Mouse (Mus musculus) myocyte (in vitro differentiated cells): ENCODE measurements around the gene Slc9a5.

Experiments used
- CEBPB ChIP-seq: IDR thresholded peaks from 2 replicates; pipeline ENCODE4 v1.6.1; 2011; ENCODE audit warnings: mild to moderate bottlenecking, moderate library complexity; ENCODE audit not compliant: poor library complexity, insufficient read depth, severe bottlenecking
- E2F4 ChIP-seq: IDR thresholded peaks from one replicate; pipeline ENCODE4 v1.6.1; 2011; ENCODE audit warnings: mild to moderate bottlenecking, control low read depth, moderate library complexity; ENCODE audit not compliant: insufficient read depth
- MYOD1 ChIP-seq, 3 experiments: IDR thresholded peaks; one replicate each; pipeline ENCODE4 v1.6.1; 2011; ENCODE audit warnings: control low read depth in 2 of 3, low read depth in 2 of 3, mild to moderate bottlenecking in 2 of 3, moderate library complexity in 1 of 3; ENCODE audit not compliant: insufficient read length in 2 of 3, control insufficient read depth in 1 of 3
- MYOG ChIP-seq, 3 experiments: IDR thresholded peaks; one replicate each; pipeline ENCODE4 v1.6.1; 2011; ENCODE audit warnings: control low read depth in 2 of 3, low read depth in 2 of 3, mild to moderate bottlenecking in 2 of 3; ENCODE audit not compliant: insufficient read length in 2 of 3, control insufficient read depth in 1 of 3, insufficient read depth in 1 of 3
- POLR2A ChIP-seq: IDR thresholded peaks from one replicate; pipeline ENCODE4 v1.6.1; 2011; ENCODE audit warnings: low read depth, mild to moderate bottlenecking, control low read depth, moderate library complexity; ENCODE audit not compliant: insufficient read length
- POLR2AphosphoS2 ChIP-seq: IDR thresholded peaks from one replicate; pipeline ENCODE4 v1.6.1; 2011; ENCODE audit warnings: low read depth, control low read depth; ENCODE audit not compliant: insufficient read length
- SRF ChIP-seq: IDR thresholded peaks from one replicate; pipeline ENCODE4 v1.6.1; 2011; ENCODE audit warnings: low read depth; ENCODE audit not compliant: control insufficient read depth, insufficient read length
- TCF12 ChIP-seq: IDR thresholded peaks from one replicate; pipeline ENCODE4 v1.6.1; 2011; ENCODE audit warnings: mild to moderate bottlenecking, control low read depth; ENCODE audit not compliant: poor library complexity, insufficient read depth, severe bottlenecking
- TCF3 ChIP-seq: IDR thresholded peaks from one replicate; pipeline ENCODE4 v1.6.1; 2011; ENCODE audit warnings: low read depth, control low read depth; ENCODE audit not compliant: insufficient read length
- USF1 ChIP-seq: IDR thresholded peaks from one replicate; pipeline ENCODE4 v1.6.1; 2011; ENCODE audit warnings: low read depth, mild to moderate bottlenecking, control low read depth, moderate library complexity

GRCm38 (mm10) chr8:105303396-105303795 is 45.2 kb upstream of the Slc9a5 start:
- TF ChIP-seq SRF (no peak), POLR2AphosphoS2 (no peak), CEBPB (no peak), POLR2A (no peak), E2F4 (no peak), USF1 (no peak), MYOD1 (IDR thresholded peaks at IDR 0.05; ENCODE audit: control insufficient read depth in 1 of 3, insufficient read length in 2 of 3, low read depth in 2 of 3) (no peak), MYOG (IDR thresholded peaks at IDR 0.05; ENCODE audit: control insufficient read depth in 1 of 3, insufficient read depth in 1 of 3, insufficient read length in 2 of 3, low read depth in 2 of 3) (no peak), TCF12 (no peak), TCF3 (no peak)
